Mouse (Mus musculus): ENCODE measurements around the gene Slc25a24. TPM values are rescaled to one million over a fixed set of nuclear protein-coding genes. Genes with fewer than 3 reads are reported as not detected.

Gene Slc25a24
- polyA plus RNA-seq, 1 experiment from 2014 or later = 49.5 TPM

GRCm38 (mm10) chr3:109129768-109130167 lies 6.8 kb downstream of the Slc25a24 start:
- no peak for ATAC-seq (ENCODE audit: insufficient number of reproducible peaks, low FRiP score, low TSS enrichment, low read depth)
- no peak overlapping the region for H3K4me2 ChIP-seq (replicated peaks)
- H3K27ac ChIP-seq (replicated peaks) = no peak overlapping the region
- peaks cover 9% of the 10 kb centered on the region; the same call in 1 of the 2 replicates for H3K9me3 ChIP-seq (replicated peaks)
- 67% methylated on average over 5 of the region's 5 CpGs for WGBS
- 0 out of 2 replicates have a peak, but pooled peaks cover 7% of the 10 kb centered on the region for H3K4me1 ChIP-seq
- peaks cover 30% of the 10 kb centered on the region for H3K36me3 ChIP-seq
- H3K27me3 ChIP-seq = no peaks in the 10 kb centered on the region
- no peak overlapping the region for H3K4me3 ChIP-seq (replicated peaks)
- no peak overlapping the region for H3K9ac ChIP-seq

GRCm38 (mm10) chr3:109132966-109133365 lies 10.0 kb downstream of the Slc25a24 start:
- H3K36me3 ChIP-seq = peaks cover 34% of the 10 kb centered on the region
- WGBS = 89% methylated on average over 4 of the region's 4 CpGs
- ATAC-seq (ENCODE audit: insufficient number of reproducible peaks, low FRiP score, low TSS enrichment, low read depth) = no peak
- H3K27me3 ChIP-seq = no peaks in the 10 kb centered on the region
- no peak overlapping the region for H3K9ac ChIP-seq
- H3K27ac ChIP-seq (replicated peaks) = no peak overlapping the region
- no peaks in the 10 kb centered on the region for H3K4me1 ChIP-seq
- H3K4me2 ChIP-seq (replicated peaks) = no peak overlapping the region
- no peak overlapping the region for H3K4me3 ChIP-seq (replicated peaks)
- H3K9me3 ChIP-seq (replicated peaks) = peaks cover 9% of the 10 kb centered on the region; the same call in 1 of the 2 replicates

- Histone ChIP-seq H3K9ac (no peak overlapping the region), H3K4me2 (replicated peaks) (no peak overlapping the region), H3K4me1 (no peaks in the 10 kb centered on the region), H3K4me3 (replicated peaks) (no peak overlapping the region), H3K9me3 (replicated peaks) (peaks cover 9% of the 10 kb centered on the region; the same call in 1 of the 2 replicates), H3K27ac (replicated peaks) (no peak overlapping the region), H3K36me3 (peaks cover 34% of the 10 kb centered on the region), H3K27me3 (no peaks in the 10 kb centered on the region)
- ATAC-seq (ENCODE audit: insufficient number of reproducible peaks, low FRiP score, low TSS enrichment, low read depth) = no peak
- WGBS = 92% methylated on average over 15 of the region's 15 CpGs
These were observed 11.1 kb downstream of the Slc25a24 start for GRCm38 (mm10) chr3:109134036-109134435.

- no peak overlapping the region for H3K27ac ChIP-seq (replicated peaks)
- peaks cover 9% of the 10 kb centered on the region; the same call in 1 of the 2 replicates for H3K9me3 ChIP-seq (replicated peaks)
- 85% methylated on average over 1 of the region's 1 CpGs for WGBS
- H3K4me1 ChIP-seq = no peaks in the 10 kb centered on the region
- peaks cover 34% of the 10 kb centered on the region for H3K36me3 ChIP-seq
- H3K27me3 ChIP-seq = no peaks in the 10 kb centered on the region
- ATAC-seq (ENCODE audit: insufficient number of reproducible peaks, low FRiP score, low TSS enrichment, low read depth) = no peak
- no peak overlapping the region for H3K4me2 ChIP-seq (replicated peaks)
- no peak overlapping the region for H3K4me3 ChIP-seq (replicated peaks)
- H3K9ac ChIP-seq = no peak overlapping the region
These were observed 12.4 kb downstream of the Slc25a24 start for GRCm38 (mm10) chr3:109135352-109135751.

- Histone ChIP-seq H3K27me3 (no peaks in the 10 kb centered on the region), H3K9ac (no peak overlapping the region), H3K27ac (replicated peaks) (no peak overlapping the region), H3K4me2 (replicated peaks) (no peak overlapping the region), H3K36me3 (no peaks in the 10 kb centered on the region), H3K9me3 (replicated peaks) (no peaks in the 10 kb centered on the region), H3K4me3 (replicated peaks) (no peak overlapping the region), H3K4me1 (peaks cover 5% of the 10 kb centered on the region)
- 71% methylated on average over 4 of the region's 4 CpGs for WGBS
- no peak for ATAC-seq (ENCODE audit: insufficient number of reproducible peaks, low FRiP score, low TSS enrichment, low read depth)
These were observed 29.6 kb downstream of the Slc25a24 start for GRCm38 (mm10) chr3:109152561-109152960.

GRCm38 (mm10) chr3:109153410-109153809 lies 30.5 kb downstream of the Slc25a24 start:
- Histone ChIP-seq H3K27me3 (no peaks in the 10 kb centered on the region), H3K9ac (no peak overlapping the region), H3K4me2 (replicated peaks) (no peak overlapping the region), H3K36me3 (no peaks in the 10 kb centered on the region), H3K9me3 (replicated peaks) (no peaks in the 10 kb centered on the region), H3K4me1 (peaks cover 10% of the 10 kb centered on the region), H3K4me3 (replicated peaks) (no peak overlapping the region), H3K27ac (replicated peaks) (no peak overlapping the region)
- WGBS = 94% methylated on average over 6 of the region's 6 CpGs
- ATAC-seq (ENCODE audit: insufficient number of reproducible peaks, low FRiP score, low TSS enrichment, low read depth) = no peak

- 53% methylated on average over 4 of the region's 4 CpGs for WGBS
- no peak overlapping the region for H3K4me3 ChIP-seq (replicated peaks)
- H3K27me3 ChIP-seq = no peaks in the 10 kb centered on the region
- H3K9ac ChIP-seq = no peak overlapping the region
- no peak for ATAC-seq (ENCODE audit: insufficient number of reproducible peaks, low FRiP score, low TSS enrichment, low read depth)
- no peak overlapping the region for H3K27ac ChIP-seq (replicated peaks)
- H3K9me3 ChIP-seq (replicated peaks) = no peaks in the 10 kb centered on the region
- no peak overlapping the region for H3K4me2 ChIP-seq (replicated peaks)
- H3K4me1 ChIP-seq = peaks cover 10% of the 10 kb centered on the region
- peaks cover 25% of the 10 kb centered on the region for H3K36me3 ChIP-seq
These were observed 33.1 kb downstream of the Slc25a24 start for GRCm38 (mm10) chr3:109155926-109156669.

GRCm38 (mm10) chr3:109157481-109157880 lies 34.5 kb downstream of the Slc25a24 start:
- Histone ChIP-seq H3K27ac (replicated peaks) (0 out of 2 replicates have a peak overlapping the region, but pooled peaks have one; percentile 39), H3K4me3 (replicated peaks) (no peak overlapping the region), H3K4me1 (peaks cover 10% of the 10 kb centered on the region), H3K9me3 (replicated peaks) (no peaks in the 10 kb centered on the region), H3K36me3 (peaks cover 31% of the 10 kb centered on the region), H3K4me2 (replicated peaks) (no peak overlapping the region), H3K9ac (no peak overlapping the region), H3K27me3 (no peaks in the 10 kb centered on the region)
- 18% methylated on average over 3 of the region's 3 CpGs for WGBS
- peak; percentile 84 for ATAC-seq (ENCODE audit: insufficient number of reproducible peaks, low FRiP score, low TSS enrichment, low read depth)

GRCm38 (mm10) chr3:109164088-109164487 lies 41.1 kb downstream of the Slc25a24 start:
- Histone ChIP-seq H3K36me3 (peaks cover 43% of the 10 kb centered on the region), H3K4me2 (replicated peaks) (no peak overlapping the region), H3K4me1 (no peaks in the 10 kb centered on the region), H3K9ac (no peak overlapping the region), H3K27ac (replicated peaks) (no peak overlapping the region), H3K4me3 (replicated peaks) (no peak overlapping the region), H3K9me3 (replicated peaks) (no peaks in the 10 kb centered on the region), H3K27me3 (no peaks in the 10 kb centered on the region)
- ATAC-seq (ENCODE audit: insufficient number of reproducible peaks, low FRiP score, low TSS enrichment, low read depth) = no peak
- 90% methylated on average over 2 of the region's 2 CpGs for WGBS

GRCm38 (mm10) chr3:109164644-109165043 lies 41.7 kb downstream of the Slc25a24 start:
- H3K27me3 ChIP-seq = no peaks in the 10 kb centered on the region
- H3K36me3 ChIP-seq = peaks cover 38% of the 10 kb centered on the region
- no peak overlapping the region for H3K4me3 ChIP-seq (replicated peaks)
- no peaks in the 10 kb centered on the region for H3K4me1 ChIP-seq
- no peak for ATAC-seq (ENCODE audit: insufficient number of reproducible peaks, low FRiP score, low TSS enrichment, low read depth)
- WGBS = 77% methylated on average over 1 of the region's 1 CpGs
- no peak overlapping the region for H3K4me2 ChIP-seq (replicated peaks)
- H3K9ac ChIP-seq = no peak overlapping the region
- H3K9me3 ChIP-seq (replicated peaks) = no peaks in the 10 kb centered on the region
- no peak overlapping the region for H3K27ac ChIP-seq (replicated peaks)

GRCm38 (mm10) chr3:109165214-109165829 lies 42.4 kb downstream of the Slc25a24 start:
- H3K9ac ChIP-seq = no peak overlapping the region
- peaks cover 35% of the 10 kb centered on the region for H3K36me3 ChIP-seq
- 84% methylated on average over 8 of the region's 8 CpGs for WGBS
- H3K27me3 ChIP-seq = no peaks in the 10 kb centered on the region
- no peaks in the 10 kb centered on the region for H3K4me1 ChIP-seq
- no peaks in the 10 kb centered on the region for H3K9me3 ChIP-seq (replicated peaks)
- ATAC-seq (ENCODE audit: insufficient number of reproducible peaks, low FRiP score, low TSS enrichment, low read depth) = no peak
- no peak overlapping the region for H3K27ac ChIP-seq (replicated peaks)
- H3K4me3 ChIP-seq (replicated peaks) = no peak overlapping the region
- no peak overlapping the region for H3K4me2 ChIP-seq (replicated peaks)
